Mouse (Mus musculus): ENCODE measurements at regions not wholly inside any gene's neighbourhood (a gene's known extent, or its start where the extent isn't known, plus 50 kb on each side); places are given as distances from the start of the nearest gene placed in this dataset.

GRCm38 (mm10) chr7:137671156-137671555 is 233.7 kb downstream of the Glrx3 start:
- TF ChIP-seq KAT2A (conservative IDR thresholded peaks at IDR 0.05; ENCODE audit: low read depth, low read length) (no peak), POLR2A (IDR thresholded peaks at IDR 0.05; ENCODE audit: control insufficient read depth in 1 of 2, insufficient read depth in 1 of 2, low read depth in 1 of 2, low read length in 2 of 2, poor library complexity in 1 of 2) (no peak)
